ENCODE assay signal across 11 mouse cellular contexts in genomic region chr17:70794722-70795121, GRCm38 (mm10). TPM values are rescaled to one million over a fixed set of nuclear protein-coding genes. Genes with fewer than 3 reads are reported as not detected.
A peak's percentile ranks its signal among the peaks of the same experiment; 100 is the strongest.
DNase-seq lines count a peak whose midpoint lies in the region; ATAC-seq and TF ChIP-seq lines count a peak whose summit lies in the region.
"Had no signal": no experiment of that assay in that cellular context is flagged by ENCODE, and none has a peak within 500 bp of the region (broad histone marks: within the 10 kb centered on the region; RNA-seq: fewer than 3 reads in every experiment).

No protein-coding gene starts in this region.

- 43% methylated on average over 6 of the region's 6 CpGs for WGBS in liver, embryonic 11.5 days
- 48% methylated on average over 6 of the region's 6 CpGs for WGBS in hindbrain, embryonic 16.5 days
- 51% methylated on average over 6 of the region's 6 CpGs for WGBS in olfactory bulb, adult 2 months

- H3K9ac ChIP-seq in liver, embryonic 11.5 days (ENCODE audit: low read depth, low read length) = no peak overlapping the region
- no peak overlapping the region for H3K9ac ChIP-seq in hindbrain, embryonic 16.5 days (ENCODE audit: low read depth, low read length)
- H3K9ac ChIP-seq: liver, embryonic 14.5 days had no signal

- DNase-seq in gastrocnemius, adult 2 months = no peak
- no peak for DNase-seq in gastrocnemius, postnatal 25 days
- DNase-seq in liver, embryonic 11.5 days (ENCODE audit: low spot score) = no peak
- DNase-seq in liver = no peak
- DNase-seq in thymus, postnatal 10 days (ENCODE audit: low spot score in 2 of 2) = no peak
- no peak for DNase-seq in thymus, postnatal 25 days
- DNase-seq: kidney, adult 9 months; spleen, adult 18-20 months had no signal

- no peaks in the 10 kb centered on the region for H3K4me1 ChIP-seq in liver, embryonic 11.5 days (replicated peaks; ENCODE audit: control insufficient read depth, insufficient read depth, low read length)
- peaks cover 9% of the 10 kb centered on the region for H3K4me1 ChIP-seq in hindbrain, embryonic 16.5 days (ENCODE audit: control insufficient read depth, insufficient read depth, low read depth, low read length)
- H3K4me1 ChIP-seq in olfactory bulb, adult 2 months (ENCODE audit: control insufficient read depth, insufficient read depth, low read length) = peaks cover 11% of the 10 kb centered on the region

- H3K9me3 ChIP-seq in liver, embryonic 11.5 days (ENCODE audit: control insufficient read depth, low read length) = no peaks in the 10 kb centered on the region
- H3K9me3 ChIP-seq in hindbrain, embryonic 16.5 days (ENCODE audit: control insufficient read depth, low read length) = no peaks in the 10 kb centered on the region

- intact Hi-C loops in gastrocnemius, adult 2 months (cut with DNase I) = no loop called here

- peak overlapping the region; percentile 29 for H3K4me3 ChIP-seq in gastrocnemius, adult 2 months
- H3K4me3 ChIP-seq in liver, embryonic 11.5 days (ENCODE audit: low read depth, low read length) = no peak overlapping the region
- H3K4me3 ChIP-seq in hindbrain, embryonic 16.5 days (ENCODE audit: low read length) = no peak overlapping the region
- H3K4me3 ChIP-seq in olfactory bulb, adult 2 months (ENCODE audit: insufficient read depth, low read depth, low read length) = no peak overlapping the region

- no peaks in the 10 kb centered on the region for H3K36me3 ChIP-seq in liver, embryonic 11.5 days (ENCODE audit: control insufficient read depth, insufficient read depth, low read length)
- H3K36me3 ChIP-seq in hindbrain, embryonic 16.5 days (ENCODE audit: control insufficient read depth, insufficient read depth, low read length) = no peaks in the 10 kb centered on the region

- no peak for TF ChIP-seq CTCF in gastrocnemius, adult 2 months (IDR thresholded peaks at IDR 0.05)
- TF ChIP-seq CTCF in olfactory bulb, adult 2 months (IDR thresholded peaks at IDR 0.05; ENCODE audit: insufficient read depth, low read depth, low read length) = no peak

- no peak overlapping the region for H3K4me2 ChIP-seq in liver, embryonic 11.5 days
- no peak overlapping the region for H3K4me2 ChIP-seq in hindbrain, embryonic 16.5 days (ENCODE audit: low read length)

- no peaks in the 10 kb centered on the region for H3K27me3 ChIP-seq in liver, embryonic 11.5 days (replicated peaks; ENCODE audit: control insufficient read depth, insufficient read depth, low read length)
- H3K27me3 ChIP-seq in hindbrain, embryonic 16.5 days (replicated peaks; ENCODE audit: control insufficient read depth, insufficient read depth, low read length) = no peaks in the 10 kb centered on the region

- TF ChIP-seq POLR2A in olfactory bulb, adult 2 months (IDR thresholded peaks at IDR 0.05; ENCODE audit: insufficient read depth, low read depth, low read length) = no peak

- H3K27ac ChIP-seq in gastrocnemius, adult 2 months = peak overlapping the region; percentile 25
- H3K27ac ChIP-seq in liver, embryonic 11.5 days (ENCODE audit: low read depth, low read length) = peak overlapping the region; percentile 38; the same call in 1 of the 2 replicates
- H3K27ac ChIP-seq in hindbrain, embryonic 16.5 days (ENCODE audit: low read depth, low read length) = peak overlapping the region; percentile 44; the same call in 1 of the 2 replicates
- H3K27ac ChIP-seq in olfactory bulb, adult 2 months (ENCODE audit: insufficient read depth, low read depth, low read length) = peak overlapping the region; percentile 8; the same call in 1 of the 2 replicates
- H3K27ac ChIP-seq: liver, embryonic 14.5 days had no signal

- ATAC-seq in liver, embryonic 11.5 days (replicated peaks; ENCODE audit: low FRiP score) = no peak
- 0 out of 2 replicates have a peak, but pooled peaks have one; percentile 14 for ATAC-seq in hindbrain, embryonic 16.5 days

RNA-seq across cellular contexts. Expression of gene Tgif1, which starts 58.6 kb away (rescaled TPM):
- total RNA-seq in gastrocnemius, adult 2 months (2021) = 1 to 10 TPM; 3.1 to 8.5 TPM
- total RNA-seq in gastrocnemius, postnatal 25 days (2021) = 1 to 10 TPM; 3.8 to 4.4 TPM
- polyA plus RNA-seq in liver, embryonic 11.5 days (2014; fragmentation: Nextera tagmentation; extraction: Ambion mirVana) = 26.6 and 30.8 TPM in 2 replicates
- polyA plus RNA-seq in hindbrain, embryonic 16.5 days (2015; fragmentation: Nextera tagmentation; extraction: Ambion mirVana) = 13.2 and 14.5 TPM in 2 replicates
- not detected in 2 replicates for polyA plus RNA-seq in olfactory bulb, adult 2 months (2012; ENCODE audit: insufficient read depth, insufficient read length, low replicate concordance, missing spikeins)

Comparison
In these comparisons a context has a peak if more than half of its experiments do, and no peak if none do; other contexts are left out.
1. RNA of gene Tgif1, which starts 58.6 kb away (polyA plus RNA-seq): 26.6 to 30.8 TPM in liver, embryonic 11.5 days and 13.2 to 14.5 TPM in hindbrain, embryonic 16.5 days; not detected in olfactory bulb, adult 2 months; every median in the first group is over 10 times any median in the second.
2. Peak in every context shown above with its lines, with median percentiles within 50 percentile points of each other: H3K27ac ChIP-seq.